Mouse (Mus musculus) embryonic facial prominence, embryonic 13.5 days (tissue): ENCODE measurements at regions not wholly inside any gene's neighbourhood (a gene's known extent, or its start where the extent isn't known, plus 50 kb on each side); places are given as distances from the start of the nearest gene placed in this dataset.

ENCODE experiments used
- ATAC-seq: fragments of 200-750 bp; cut with Nextera tagmentation; 2 replicates; pipeline ENCODE4 v1.8.0; 2017; ENCODE audit warnings: low read depth; ENCODE audit not compliant: insufficient number of reproducible peaks, insufficient read depth, low FRiP score, low TSS enrichment
- H3K27ac ChIP-seq: fragments of 300-500 bp; sonication (generic); 2 replicates; pipeline ENCODE4 v1.5.1; 2015; ENCODE audit warnings: moderate library complexity, mild to moderate bottlenecking, inconsistent platforms
- H3K27me3 ChIP-seq: fragments of 300-500 bp; sonication (generic); 2 replicates; pipeline ENCODE4 v1.6.1; 2015; ENCODE audit warnings: mild to moderate bottlenecking, inconsistent platforms
- H3K36me3 ChIP-seq: fragments of 300-500 bp; sonication (generic); 2 replicates; pipeline ENCODE4 v1.6.1; 2015; ENCODE audit warnings: mild to moderate bottlenecking, inconsistent platforms
- H3K4me1 ChIP-seq: fragments of 300-500 bp; sonication (generic); 2 replicates; pipeline ENCODE4 v1.6.1; 2015; ENCODE audit warnings: inconsistent platforms
- H3K4me2 ChIP-seq: fragments of 300-500 bp; sonication (generic); 2 replicates; pipeline ENCODE4 v1.6.1; 2015; ENCODE audit warnings: moderate library complexity, mild to moderate bottlenecking, inconsistent platforms
- H3K4me3 ChIP-seq: fragments of 300-500 bp; sonication (generic); 2 replicates; pipeline ENCODE4 v1.5.1; 2015; ENCODE audit warnings: mild to moderate bottlenecking, inconsistent platforms
- H3K9ac ChIP-seq: fragments of 300-500 bp; sonication (generic); 2 replicates; pipeline ENCODE4 v1.6.1; 2015; ENCODE audit warnings: mild to moderate bottlenecking, inconsistent platforms
- H3K9me3 ChIP-seq: fragments of 300-500 bp; sonication (generic); 2 replicates; pipeline ENCODE4 v1.6.1; 2016; ENCODE audit warnings: inconsistent platforms
- WGBS: fragments of 180-500 bp; shearing (Covaris S2); methylation state at CpG from one replicate; pipeline ENCODE4 v1.1.7; 2015; ENCODE audit warnings: mixed read lengths; 5-methylcytosine and 5-hydroxymethylcytosine counted together

GRCm38 (mm10) chr15:63526820-63527219 is 318.2 kb downstream of the Gsdmc2 start:
- Histone ChIP-seq H3K4me2 (no peak overlapping the region), H3K4me1 (peaks cover 3% of the 10 kb centered on the region; the same call in 1 of the 2 replicates), H3K9me3 (no peaks in the 10 kb centered on the region), H3K4me3 (no peak overlapping the region), H3K9ac (no peak overlapping the region), H3K27ac (no peak overlapping the region), H3K36me3 (no peaks in the 10 kb centered on the region), H3K27me3 (no peaks in the 10 kb centered on the region)
- ATAC-seq = no peak
- WGBS = 79% methylated on average over 2 of the region's 2 CpGs

GRCm38 (mm10) chr15:63517301-63517700 is 327.7 kb downstream of the Gsdmc2 start:
- H3K9ac ChIP-seq = no peak overlapping the region
- no peak overlapping the region for H3K4me3 ChIP-seq
- WGBS = 75% methylated on average over 3 of the region's 3 CpGs
- H3K4me2 ChIP-seq = no peak overlapping the region
- no peaks in the 10 kb centered on the region for H3K27me3 ChIP-seq
- H3K27ac ChIP-seq = no peak overlapping the region
- 0 out of 2 replicates have a peak, but pooled peaks cover 5% of the 10 kb centered on the region for H3K4me1 ChIP-seq
- no peak for ATAC-seq
- no peaks in the 10 kb centered on the region for H3K9me3 ChIP-seq
- no peaks in the 10 kb centered on the region for H3K36me3 ChIP-seq

- no peaks in the 10 kb centered on the region for H3K36me3 ChIP-seq
- 75% methylated on average over 1 of the region's 1 CpGs for WGBS
- H3K9ac ChIP-seq = no peak overlapping the region
- no peak for ATAC-seq
- H3K27me3 ChIP-seq = no peaks in the 10 kb centered on the region
- H3K4me3 ChIP-seq = no peak overlapping the region
- no peak overlapping the region for H3K4me2 ChIP-seq
- H3K4me1 ChIP-seq = no peaks in the 10 kb centered on the region
- H3K27ac ChIP-seq = no peak overlapping the region
- no peaks in the 10 kb centered on the region for H3K9me3 ChIP-seq
These were observed 344.5 kb downstream of the Gsdmc2 start for GRCm38 (mm10) chr15:63500453-63500852.

GRCm38 (mm10) chr15:63498483-63498882 is 346.5 kb downstream of the Gsdmc2 start:
- WGBS = 83% methylated on average over 3 of the region's 3 CpGs
- no peaks in the 10 kb centered on the region for H3K27me3 ChIP-seq
- H3K4me1 ChIP-seq = no peaks in the 10 kb centered on the region
- no peaks in the 10 kb centered on the region for H3K36me3 ChIP-seq
- no peak overlapping the region for H3K27ac ChIP-seq
- H3K4me3 ChIP-seq = no peak overlapping the region
- no peak for ATAC-seq
- no peak overlapping the region for H3K9ac ChIP-seq
- H3K4me2 ChIP-seq = no peak overlapping the region
- no peaks in the 10 kb centered on the region for H3K9me3 ChIP-seq

- WGBS = 89% methylated on average over 3 of the region's 3 CpGs
- Histone ChIP-seq H3K9ac (no peak overlapping the region), H3K9me3 (0 out of 2 replicates have a peak, but pooled peaks cover 3% of the 10 kb centered on the region), H3K27me3 (no peaks in the 10 kb centered on the region), H3K4me2 (no peak overlapping the region), H3K4me1 (no peaks in the 10 kb centered on the region), H3K36me3 (no peaks in the 10 kb centered on the region), H3K4me3 (no peak overlapping the region), H3K27ac (no peak overlapping the region)
- ATAC-seq = no peak
These were observed 347.8 kb downstream of the Gsdmc2 start for GRCm38 (mm10) chr15:63497207-63497606.

GRCm38 (mm10) chr15:63484910-63485309 is 360.1 kb downstream of the Gsdmc2 start:
- ATAC-seq = no peak

GRCm38 (mm10) chr15:63484217-63484887 is 360.6 kb downstream of the Gsdmc2 start:
- Histone ChIP-seq H3K9ac (no peak overlapping the region), H3K4me3 (no peak overlapping the region), H3K9me3 (no peaks in the 10 kb centered on the region), H3K27ac (no peak overlapping the region), H3K36me3 (no peaks in the 10 kb centered on the region), H3K4me2 (no peak overlapping the region), H3K4me1 (peaks cover 9% of the 10 kb centered on the region; the same call in 1 of the 2 replicates), H3K27me3 (no peaks in the 10 kb centered on the region)
- 23% methylated on average over 4 of the region's 4 CpGs for WGBS
- no peak for ATAC-seq

More at GRCm38 (mm10) chr15:63484910-63485309, 360.1 kb downstream of the Gsdmc2 start:
- Histone ChIP-seq H3K27me3 (no peaks in the 10 kb centered on the region), H3K9me3 (no peaks in the 10 kb centered on the region), H3K4me3 (no peak overlapping the region), H3K4me2 (no peak overlapping the region), H3K9ac (no peak overlapping the region), H3K36me3 (no peaks in the 10 kb centered on the region), H3K4me1 (peaks cover 9% of the 10 kb centered on the region; the same call in 1 of the 2 replicates), H3K27ac (no peak overlapping the region)
- WGBS = 49% methylated on average over 5 of the region's 5 CpGs

GRCm38 (mm10) chr15:63479270-63479805 is 365.6 kb downstream of the Gsdmc2 start:
- 54% methylated on average over 1 of the region's 1 CpGs for WGBS

GRCm38 (mm10) chr15:63466916-63467315 is 378.1 kb downstream of the Gsdmc2 start:
- Histone ChIP-seq H3K9me3 (no peaks in the 10 kb centered on the region), H3K36me3 (no peaks in the 10 kb centered on the region), H3K4me2 (no peak overlapping the region), H3K4me3 (no peak overlapping the region), H3K27ac (no peak overlapping the region), H3K9ac (no peak overlapping the region), H3K4me1 (no peaks in the 10 kb centered on the region), H3K27me3 (no peaks in the 10 kb centered on the region)
- ATAC-seq = no peak
- 89% methylated on average over 1 of the region's 1 CpGs for WGBS

More at GRCm38 (mm10) chr15:63479270-63479805, 365.6 kb downstream of the Gsdmc2 start:
- Histone ChIP-seq H3K9me3 (no peaks in the 10 kb centered on the region), H3K9ac (no peak overlapping the region), H3K4me2 (no peak overlapping the region), H3K36me3 (no peaks in the 10 kb centered on the region), H3K27ac (no peak overlapping the region), H3K4me1 (peaks cover 2% of the 10 kb centered on the region; the same call in 1 of the 2 replicates), H3K27me3 (no peaks in the 10 kb centered on the region), H3K4me3 (no peak overlapping the region)
- no peak for ATAC-seq

GRCm38 (mm10) chr15:63452529-63452928 is 392.4 kb downstream of the Gsdmc2 start:
- ATAC-seq = no peak
- H3K4me3 ChIP-seq = no peak overlapping the region

GRCm38 (mm10) chr15:63446288-63446687 is 398.7 kb downstream of the Gsdmc2 start:
- no peaks in the 10 kb centered on the region for H3K9me3 ChIP-seq
- H3K4me3 ChIP-seq = no peak overlapping the region
- H3K36me3 ChIP-seq = no peaks in the 10 kb centered on the region
- H3K27me3 ChIP-seq = no peaks in the 10 kb centered on the region
- no peak overlapping the region for H3K4me2 ChIP-seq
- no peak for ATAC-seq
- H3K4me1 ChIP-seq = 0 out of 2 replicates have a peak, but pooled peaks cover 3% of the 10 kb centered on the region
- H3K27ac ChIP-seq = no peak overlapping the region
- 51% methylated on average over 4 of the region's 4 CpGs for WGBS
- H3K9ac ChIP-seq = no peak overlapping the region

More at GRCm38 (mm10) chr15:63452529-63452928, 392.4 kb downstream of the Gsdmc2 start:
- WGBS = 80% methylated on average over 3 of the region's 3 CpGs
- Histone ChIP-seq H3K9me3 (no peaks in the 10 kb centered on the region), H3K27me3 (no peaks in the 10 kb centered on the region), H3K27ac (no peak overlapping the region), H3K4me1 (no peaks in the 10 kb centered on the region), H3K9ac (no peak overlapping the region), H3K4me2 (no peak overlapping the region), H3K36me3 (no peaks in the 10 kb centered on the region)

GRCm38 (mm10) chr15:63445016-63445415 is 400.0 kb downstream of the Gsdmc2 start:
- no peaks in the 10 kb centered on the region for H3K36me3 ChIP-seq
- H3K4me1 ChIP-seq = 0 out of 2 replicates have a peak, but pooled peaks cover 3% of the 10 kb centered on the region
- no peak overlapping the region for H3K27ac ChIP-seq
- WGBS = 49% methylated on average over 4 of the region's 4 CpGs
- no peak for ATAC-seq
- H3K27me3 ChIP-seq = no peaks in the 10 kb centered on the region
- no peak overlapping the region for H3K4me3 ChIP-seq
- H3K4me2 ChIP-seq = no peak overlapping the region
- no peak overlapping the region for H3K9ac ChIP-seq
- no peaks in the 10 kb centered on the region for H3K9me3 ChIP-seq
